Mouse (Mus musculus) liver (tissue): ENCODE measurements around the gene Tulp3.
"Not testable (repeated sequence)": the region's sequence is repeated elsewhere in the genome, so short reads cannot be mapped to it uniquely, and the experiment has no call there.

ENCODE experiments used
- DNase-seq: peaks from one replicate; pipeline ENCODE4 v3.0.0-alpha.2; 2020; ENCODE audit warnings: mixed read lengths

Gene Tulp3

DNA sequence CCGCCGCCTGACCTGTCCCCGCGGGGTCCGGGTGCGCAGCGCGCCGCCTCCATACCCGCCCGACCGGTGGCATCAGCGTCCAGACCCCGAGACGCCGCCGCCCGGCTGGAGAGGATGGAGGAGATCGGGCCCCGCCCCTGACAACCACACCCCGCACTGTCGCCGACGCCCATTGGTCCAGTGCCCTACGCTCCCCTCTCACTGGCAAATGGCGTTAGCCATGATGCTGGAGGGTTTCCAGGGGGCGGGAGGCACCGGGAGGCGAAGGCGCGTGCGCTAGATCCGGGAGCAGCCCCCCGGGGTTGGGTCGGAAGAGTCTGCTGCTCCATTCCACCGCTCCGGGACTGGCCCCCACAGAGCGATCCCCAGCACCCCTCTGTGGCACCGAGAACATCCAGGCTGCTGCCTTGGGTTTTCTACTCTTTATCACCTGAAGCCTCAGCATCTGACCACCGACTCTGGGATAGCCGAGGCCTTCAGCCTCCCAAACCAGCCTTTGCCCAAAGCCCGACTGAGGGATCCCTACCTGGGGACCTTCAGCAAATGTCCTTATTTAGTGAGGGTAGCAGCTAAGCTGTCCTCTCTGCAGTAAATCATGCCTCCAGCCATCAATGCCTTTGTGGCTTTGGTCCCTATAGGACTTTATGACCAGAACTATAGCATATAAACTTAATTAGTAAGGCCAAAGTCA lies at the start of gene Tulp3:
TSS of gene Tulp3 (minus strand) at position 126 of the 691 bp plus-strand sequence.
- DNase-seq = peak; percentile 94

DNA sequence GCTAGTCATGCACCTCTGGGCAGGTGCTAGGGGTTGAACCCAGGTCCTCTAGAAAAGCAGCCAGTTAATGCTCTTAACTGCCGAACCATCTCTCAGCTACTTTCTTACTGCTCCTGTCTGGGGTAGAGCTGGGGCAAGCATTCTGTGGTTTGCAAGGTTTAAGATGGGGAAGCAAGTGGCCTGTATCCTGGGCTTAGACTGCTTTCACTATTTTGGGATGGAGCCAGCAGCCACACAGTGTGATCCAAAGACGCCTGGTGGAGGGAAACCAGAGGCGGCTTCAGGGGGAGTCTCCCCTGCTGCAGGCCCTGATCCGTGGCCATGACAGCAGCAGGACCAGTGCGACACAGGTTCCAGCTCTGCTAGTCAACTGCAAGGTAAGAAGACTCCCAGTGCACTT lies 49.1 kb upstream of the Tulp3 start:
- DNase-seq = no peak

DNA sequence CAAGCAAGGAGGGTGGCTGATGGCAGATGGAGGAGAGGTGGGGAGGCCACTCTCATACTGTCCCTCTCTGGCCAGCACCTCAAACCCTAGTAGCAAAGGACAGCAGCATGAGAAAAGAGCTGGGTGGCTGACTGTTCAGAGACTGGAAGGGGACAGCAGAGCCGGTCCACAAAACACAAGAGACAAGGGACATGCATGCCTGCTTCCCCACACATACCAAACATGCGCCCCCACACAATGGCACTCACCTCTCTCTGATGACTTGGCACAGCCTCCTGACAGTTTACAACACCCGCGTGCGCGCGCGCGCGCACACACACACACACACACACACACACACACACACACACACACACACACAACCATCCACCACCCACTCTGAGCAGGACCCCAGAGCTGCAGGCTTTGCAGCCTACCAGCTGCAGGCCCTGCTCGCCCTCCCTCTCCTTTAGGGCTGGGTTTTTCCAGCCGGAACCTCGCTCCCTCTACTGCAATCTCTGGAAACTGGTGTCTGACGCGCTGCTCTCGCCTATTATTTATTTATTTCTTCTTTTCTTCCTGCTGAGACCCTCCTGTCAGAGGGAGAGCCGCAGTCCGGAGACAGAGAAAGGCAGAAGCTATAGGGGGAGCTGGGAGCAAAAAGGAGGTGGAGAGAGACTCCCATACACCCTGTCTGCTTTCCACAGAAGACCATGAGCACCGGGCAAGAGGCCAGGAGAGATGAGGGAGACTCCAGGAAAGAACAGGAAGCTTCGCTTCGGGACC lies 44.0 kb upstream of the Tulp3 start:
- DNase-seq = peak; percentile 19

DNA sequence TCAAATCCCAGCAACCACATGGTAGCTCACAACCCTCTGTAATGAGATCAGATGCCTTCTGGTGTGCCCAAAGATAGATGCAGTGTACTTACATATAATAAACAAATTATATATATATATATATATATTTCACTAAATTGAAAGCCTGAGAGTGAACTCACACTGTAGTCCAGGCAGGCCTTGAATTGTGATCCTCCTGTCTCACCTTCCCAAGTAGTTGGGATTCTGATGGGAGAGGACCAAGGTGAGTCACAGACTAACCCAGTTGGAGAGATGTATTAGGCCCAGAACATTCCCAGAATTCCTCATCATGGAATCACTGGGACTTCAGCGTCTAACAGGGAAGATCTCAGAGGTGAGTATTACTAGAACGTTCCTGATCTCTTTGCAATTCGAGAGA lies 43.3 kb upstream of the Tulp3 start, which contains the start of gene Nrip2:
TSS of gene Nrip2 (plus strand) at position 301 of the 400 bp plus-strand sequence.
- no peak for DNase-seq

DNA sequence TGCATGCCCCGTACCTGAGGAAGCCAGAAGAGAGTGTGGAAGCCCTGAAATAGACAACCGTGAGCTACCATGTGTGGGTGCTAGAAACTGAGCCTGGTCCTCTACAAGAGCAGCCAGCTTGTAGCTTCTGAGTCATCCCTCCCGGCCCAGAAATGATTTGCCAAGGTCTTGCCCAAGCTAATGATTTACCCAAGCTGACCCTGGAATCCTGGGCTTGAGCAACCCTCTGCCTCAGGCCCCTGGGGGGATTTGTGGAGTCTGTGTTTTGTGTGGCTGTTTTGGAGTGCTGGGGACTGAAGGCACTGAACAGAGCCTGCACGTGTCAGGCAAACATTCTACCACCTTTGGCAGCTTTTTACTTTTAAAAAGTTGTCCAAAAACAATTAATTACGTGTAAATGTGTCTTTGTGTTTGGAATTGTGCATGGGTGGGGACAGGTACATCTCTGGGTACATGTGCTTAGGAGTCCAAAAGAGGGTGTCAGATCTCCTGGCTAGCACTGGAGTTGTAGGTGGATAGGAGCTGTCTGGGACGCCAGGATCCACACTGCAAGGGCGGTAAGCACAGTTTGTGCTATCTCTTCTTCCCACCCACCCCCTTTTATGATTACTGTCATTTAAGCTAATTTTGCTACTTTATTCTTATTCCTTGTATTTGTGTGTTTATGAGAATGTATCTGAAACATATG lies 42.1 kb upstream of the Tulp3 start:
- peak; percentile 42 for DNase-seq

DNA sequence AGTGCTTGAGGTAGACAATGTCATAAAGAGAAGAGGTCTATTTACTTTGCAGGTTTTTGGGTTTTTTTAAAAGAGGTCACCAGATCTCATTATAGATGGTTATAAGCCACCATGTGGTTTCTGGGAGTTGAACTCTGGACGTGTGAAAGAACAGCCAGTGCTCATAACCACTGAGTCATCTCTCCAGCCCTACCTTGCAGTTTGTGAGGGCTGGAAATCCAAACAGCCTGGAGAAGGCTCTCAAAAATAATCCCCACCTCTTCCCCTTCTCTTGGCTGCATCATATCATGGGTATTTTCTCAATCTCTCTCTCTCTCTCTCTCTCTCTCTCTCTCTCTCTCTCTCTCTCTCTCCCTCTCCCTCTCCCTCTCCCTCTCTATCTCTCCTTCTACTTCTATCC lies 35.0 kb upstream of the Tulp3 start:
- DNase-seq = no peak

DNA sequence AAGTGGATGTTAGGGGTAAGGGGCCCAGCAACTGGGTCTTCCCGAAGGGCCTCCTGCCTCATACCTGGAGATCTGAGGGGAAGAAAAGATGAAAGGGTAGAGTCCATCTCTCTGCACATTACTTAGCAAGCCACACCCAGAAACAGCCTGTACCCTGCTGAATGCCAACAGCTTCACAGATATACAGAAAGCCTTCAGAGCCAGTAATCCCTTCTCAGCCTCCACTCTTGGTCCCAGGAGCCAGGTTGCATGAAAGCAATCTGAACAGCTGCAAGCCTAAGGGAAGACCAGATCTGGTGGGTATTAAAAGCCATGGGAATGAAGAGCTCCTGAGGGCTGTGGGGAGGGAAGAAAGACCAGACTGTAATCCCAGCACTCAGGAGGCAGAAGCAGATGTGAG lies 33.5 kb upstream of the Tulp3 start:
- no peak for DNase-seq

DNA sequence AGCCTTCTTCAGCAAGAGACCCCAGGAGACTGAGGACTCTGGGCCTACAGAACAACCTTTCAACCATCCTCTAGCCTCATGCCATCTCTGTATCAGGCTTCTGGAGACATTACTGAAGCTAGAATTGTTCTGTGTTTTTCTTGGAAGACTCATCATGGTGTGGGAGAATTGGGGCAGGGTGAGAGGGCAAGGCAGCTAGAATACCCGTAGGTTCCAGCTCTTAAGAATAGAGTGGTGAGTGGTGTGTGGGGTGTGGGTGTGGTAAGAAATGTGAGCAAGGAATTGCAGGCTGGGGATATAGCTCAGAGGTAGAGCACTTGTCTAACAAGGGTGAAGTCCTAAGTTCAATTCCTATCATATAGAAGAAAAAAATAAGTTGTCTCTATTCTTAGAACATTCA lies 29.4 kb upstream of the Tulp3 start:
- DNase-seq = no peak

DNA sequence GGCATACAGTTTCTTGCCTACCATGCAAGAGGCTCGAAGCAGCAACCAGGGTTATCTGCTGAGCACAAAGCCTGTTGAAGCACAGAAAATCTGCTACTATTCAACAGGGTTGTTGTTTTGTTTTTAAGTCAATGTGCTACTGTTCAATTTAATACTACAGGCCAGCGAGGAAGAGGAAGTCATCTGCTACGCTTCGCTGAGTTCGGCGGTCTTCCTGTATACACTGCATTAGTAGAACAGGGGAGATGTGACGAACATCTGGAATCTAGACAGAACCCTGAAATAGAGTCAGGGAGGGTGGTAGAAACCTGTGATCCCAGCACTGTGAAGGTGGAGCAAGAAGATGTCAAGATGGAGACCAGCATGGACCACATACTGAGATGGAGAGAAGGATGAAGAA lies 28.1 kb upstream of the Tulp3 start:
- no peak for DNase-seq

DNA sequence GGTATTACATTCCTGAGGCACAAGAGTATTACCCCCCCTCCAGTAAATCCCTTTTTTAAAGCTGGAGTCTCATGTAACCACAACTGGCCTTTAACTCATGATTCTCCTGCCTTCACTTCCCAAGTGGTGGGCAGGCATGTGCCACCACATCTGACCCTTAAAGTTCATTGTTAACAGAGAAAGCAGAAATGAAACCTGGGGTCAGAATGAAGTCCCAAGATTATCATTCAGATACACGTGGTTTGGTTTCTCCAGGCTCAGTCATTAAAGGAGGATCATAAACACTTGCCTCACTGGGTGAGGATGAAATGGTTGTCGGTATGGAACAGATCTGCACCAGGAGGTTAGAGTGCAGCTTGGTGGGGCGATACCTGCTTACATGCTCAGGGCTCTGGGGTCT lies 25.6 kb upstream of the Tulp3 start:
- DNase-seq = no peak

DNA sequence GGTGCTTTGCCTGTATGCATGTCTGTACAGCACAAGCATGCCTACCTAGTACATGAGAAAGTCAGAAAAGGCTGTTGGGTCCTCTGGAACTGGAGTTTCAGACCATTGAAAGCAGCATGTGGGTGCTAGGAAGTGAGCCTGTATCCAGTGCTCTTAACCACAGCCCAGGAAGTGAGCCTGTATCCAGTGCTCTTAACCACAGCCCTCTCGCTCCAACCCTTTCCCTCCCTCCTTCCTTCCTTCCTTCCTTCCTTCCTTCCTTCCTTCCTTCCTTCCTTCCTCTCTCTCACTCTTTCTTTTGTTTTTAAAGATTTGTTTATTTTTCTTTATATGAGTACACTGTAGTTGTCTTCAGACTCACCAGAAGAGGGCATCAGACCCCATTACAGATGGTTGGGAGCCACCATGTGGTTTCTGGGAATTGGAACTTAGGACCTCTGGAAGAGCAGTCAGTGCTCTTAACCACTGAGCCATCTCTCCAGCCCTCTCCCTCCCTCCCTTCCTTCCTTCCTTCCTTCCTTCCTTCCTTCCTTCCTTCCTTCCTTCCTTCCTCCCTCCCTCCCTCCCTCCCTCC lies 25.0 kb upstream of the Tulp3 start:
- DNase-seq = not testable (repeated sequence)

DNA sequence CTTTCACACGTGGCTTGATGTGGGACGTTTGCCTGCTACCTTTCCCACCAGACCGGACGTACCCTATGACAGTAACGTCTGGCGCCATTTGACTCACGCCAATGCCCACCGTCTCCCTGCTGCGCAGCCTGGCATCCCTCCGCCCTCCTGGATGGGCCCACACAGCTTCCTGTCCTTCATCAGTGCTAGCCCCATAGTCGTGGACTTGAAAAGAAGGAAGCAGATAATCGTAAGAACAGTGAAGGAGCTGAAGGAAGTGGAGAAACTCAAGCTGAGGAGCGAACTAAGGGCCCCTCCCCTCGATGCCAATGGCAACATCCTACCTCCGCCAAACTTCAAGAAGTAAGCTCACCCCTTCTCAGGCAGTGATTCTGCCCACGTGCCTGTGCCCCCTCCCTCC lies 24.0 kb upstream of the Tulp3 start:
- DNase-seq = no peak

DNA sequence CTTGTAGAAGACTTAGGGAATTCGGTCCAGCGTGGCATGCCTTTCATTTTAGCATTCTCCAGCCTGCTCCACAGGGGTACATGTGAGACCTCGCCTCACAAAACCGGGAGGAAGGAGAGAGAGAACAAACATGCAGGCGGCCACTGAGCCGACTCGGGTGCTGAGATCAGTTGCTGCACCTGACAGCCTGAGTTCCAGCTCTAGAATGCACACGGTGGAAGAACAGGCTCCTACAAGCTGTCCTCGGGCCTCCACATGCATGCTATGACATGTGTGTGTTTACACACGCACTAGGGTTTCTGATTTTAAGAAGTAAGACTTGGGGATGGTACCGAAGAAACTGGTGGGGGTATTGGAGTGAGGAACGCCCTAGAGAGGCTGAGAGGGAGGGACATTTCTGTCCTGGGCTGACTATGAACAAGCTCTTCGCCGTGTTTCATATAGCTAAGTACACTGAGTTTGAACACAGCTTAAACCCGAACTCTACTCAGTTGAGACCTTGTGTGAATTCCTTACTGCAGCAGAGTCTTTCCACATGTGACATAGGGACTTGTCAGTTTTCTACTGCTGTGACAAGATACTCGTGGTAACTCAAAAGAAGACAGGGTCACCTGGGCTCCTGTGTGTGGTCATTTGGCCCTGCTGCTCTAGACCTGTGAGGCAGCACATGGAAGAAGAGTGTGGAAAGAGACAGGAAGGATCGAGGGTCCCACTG lies 20.9 kb upstream of the Tulp3 start:
- no peak for DNase-seq

DNA sequence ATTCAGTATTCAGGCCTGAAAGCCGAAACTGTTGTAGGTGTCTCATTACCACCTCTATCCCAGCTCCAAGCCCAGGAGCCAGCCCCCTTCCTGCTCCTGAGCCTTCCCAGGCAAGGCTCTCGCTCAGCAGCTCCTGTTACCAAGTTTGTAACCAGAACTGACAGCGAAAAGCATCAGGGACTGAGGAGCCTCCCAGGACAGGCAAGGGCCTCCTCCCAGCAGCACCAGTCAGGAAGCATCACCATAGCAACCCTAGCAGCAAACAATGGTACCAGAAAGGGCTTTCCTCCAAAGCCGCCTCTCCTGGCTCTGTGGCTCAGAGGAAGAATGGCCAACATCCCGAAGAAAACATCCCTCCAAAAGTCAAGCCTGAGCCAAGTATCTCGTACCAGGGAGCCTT lies 19.5 kb upstream of the Tulp3 start, which contains the start of the genes Tex52 and Gm44596:
TSS of gene Tex52 (plus strand) at position 265 of the 400 bp plus-strand sequence.
TSS of gene Gm44596 (plus strand) at position 312 of the 400 bp plus-strand sequence.
- DNase-seq = no peak

DNA sequence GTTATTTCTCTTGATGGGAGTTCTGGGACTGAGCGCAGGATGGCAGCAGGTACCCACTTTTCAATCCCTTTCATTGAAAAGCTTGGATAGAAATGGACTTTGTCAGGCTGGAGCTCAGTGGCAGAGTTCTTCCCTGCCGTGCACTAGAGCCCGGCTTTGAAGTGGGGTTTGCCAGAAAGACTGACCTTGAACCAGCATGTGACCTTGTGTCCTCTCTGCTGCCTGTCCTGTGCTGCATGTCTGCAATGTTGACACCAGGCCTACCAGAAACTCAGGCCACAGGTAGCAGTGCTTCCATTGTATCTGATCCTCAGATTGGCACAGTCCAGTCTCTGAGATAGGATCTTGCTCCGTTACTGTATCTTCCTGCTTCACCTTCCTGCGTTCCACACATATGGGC lies 14.4 kb upstream of the Tulp3 start:
- DNase-seq = peak; percentile 20

DNA sequence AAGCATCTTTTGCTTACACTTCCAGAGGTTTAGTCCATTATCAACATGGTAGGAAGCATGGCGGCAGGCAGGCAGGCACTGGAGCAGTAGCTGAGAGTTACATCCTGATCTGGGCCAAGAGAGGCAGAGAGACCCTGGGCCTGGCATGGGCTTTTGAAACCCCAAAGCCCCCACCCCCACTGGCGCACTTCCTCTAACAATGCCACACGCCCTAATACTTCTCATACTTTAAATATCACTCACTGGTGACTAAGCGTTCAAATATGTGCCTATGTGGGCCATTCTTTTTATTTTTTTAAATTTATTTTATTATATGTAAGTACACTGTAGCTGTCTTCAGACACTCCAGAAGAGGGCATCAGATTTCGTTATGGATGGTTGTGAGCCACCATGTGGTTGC lies 10.8 kb upstream of the Tulp3 start:
- no peak for DNase-seq

DNA sequence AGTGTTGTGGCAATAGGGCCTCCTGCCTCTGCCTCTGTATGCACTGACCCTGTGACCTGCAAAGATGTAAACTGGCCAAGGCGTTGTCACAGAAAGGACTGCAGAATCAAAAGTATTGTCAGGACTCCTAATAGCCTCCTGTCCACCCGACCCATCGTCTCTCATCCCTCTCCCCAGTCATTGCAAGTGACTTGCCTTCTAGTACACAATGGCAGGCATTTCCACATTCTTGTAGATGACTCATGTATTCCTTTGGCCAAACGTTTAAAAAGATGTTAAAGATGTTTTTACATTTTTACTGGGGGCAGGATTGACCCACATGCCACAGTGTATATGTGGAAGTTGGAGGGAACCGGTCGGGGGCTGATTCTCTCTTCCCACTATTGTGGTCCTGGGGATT lies 9.1 kb upstream of the Tulp3 start:
- no peak for DNase-seq

DNA sequence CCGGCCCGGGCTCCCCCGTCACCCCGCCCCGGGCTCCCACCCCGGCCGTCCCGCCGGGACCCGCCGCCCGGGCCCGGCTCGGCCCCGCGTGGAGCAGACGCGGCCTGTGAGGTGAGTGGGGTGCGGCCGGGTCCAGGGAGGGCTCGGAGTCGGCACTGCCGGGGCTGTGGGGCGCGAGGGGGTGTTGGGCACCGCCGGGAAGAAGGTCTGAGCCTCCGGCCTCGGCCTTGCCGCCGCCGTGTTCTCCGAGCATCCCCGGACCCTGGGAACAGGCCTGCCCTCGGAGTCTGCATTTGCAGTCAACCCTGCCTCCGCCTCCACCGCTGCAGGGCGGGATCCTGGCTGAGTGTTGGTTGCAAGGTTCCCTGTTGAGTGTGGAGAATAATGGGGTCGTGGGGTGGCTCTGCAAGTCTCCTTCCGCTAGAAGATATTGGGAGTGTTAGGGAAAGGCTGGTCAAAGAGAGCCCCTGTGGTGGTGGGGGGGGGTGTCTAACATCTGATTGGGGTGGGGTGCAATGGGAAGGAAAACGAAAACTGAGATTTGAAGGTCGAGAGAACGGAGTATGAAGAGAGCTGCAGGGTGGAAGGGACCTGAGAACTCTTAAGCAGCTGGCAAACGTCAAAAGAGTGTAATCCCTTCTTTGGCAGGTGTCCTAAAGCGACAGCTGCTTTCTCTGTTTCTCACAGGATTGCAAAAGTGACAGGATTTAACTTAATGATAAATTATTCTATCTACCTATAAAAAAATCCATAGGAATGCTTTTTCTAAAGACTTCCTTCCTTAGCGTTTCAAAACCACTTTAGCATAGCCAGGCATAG lies 7.6 kb upstream of the Tulp3 start:
- peak; percentile 61 for DNase-seq

DNA sequence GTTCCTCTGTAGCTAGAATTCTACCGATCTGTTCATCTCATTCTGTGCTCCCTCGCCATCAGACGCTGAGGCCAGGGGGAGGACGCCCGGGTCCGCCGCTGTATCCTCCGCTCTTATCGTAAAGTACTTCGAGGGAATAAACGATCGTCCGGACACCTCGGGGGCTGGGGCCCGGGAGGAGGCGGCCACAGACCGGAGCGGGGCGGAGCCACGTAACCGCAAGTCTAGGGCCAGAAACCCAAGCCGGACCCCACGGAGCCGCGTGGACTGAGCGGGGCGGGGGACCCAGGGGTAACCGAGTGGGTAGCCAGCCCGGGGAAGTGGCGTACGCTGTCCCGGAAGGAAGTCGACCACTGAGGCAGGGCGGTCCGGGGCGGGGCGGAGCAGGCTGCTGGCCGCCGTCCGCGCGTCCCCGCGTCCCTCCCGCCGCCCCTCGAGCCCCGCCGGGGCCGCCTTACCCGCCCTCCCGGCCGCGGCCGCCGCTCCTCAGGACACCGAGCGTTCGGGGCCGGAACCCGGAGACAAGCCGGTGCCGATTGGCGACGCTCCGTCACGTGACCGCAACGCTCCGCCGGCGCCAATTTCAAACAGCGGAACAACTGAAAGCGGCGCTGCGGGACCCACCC lies 6.8 kb upstream of the Tulp3 start, which contains the start of the genes Rhno1 and Foxm1:
TSS of gene Rhno1 (minus strand) at position 531 of the 626 bp plus-strand sequence.
TSS of gene Foxm1 (plus strand) at position 587 of the 626 bp plus-strand sequence.
- DNase-seq = peak; percentile 92

DNA sequence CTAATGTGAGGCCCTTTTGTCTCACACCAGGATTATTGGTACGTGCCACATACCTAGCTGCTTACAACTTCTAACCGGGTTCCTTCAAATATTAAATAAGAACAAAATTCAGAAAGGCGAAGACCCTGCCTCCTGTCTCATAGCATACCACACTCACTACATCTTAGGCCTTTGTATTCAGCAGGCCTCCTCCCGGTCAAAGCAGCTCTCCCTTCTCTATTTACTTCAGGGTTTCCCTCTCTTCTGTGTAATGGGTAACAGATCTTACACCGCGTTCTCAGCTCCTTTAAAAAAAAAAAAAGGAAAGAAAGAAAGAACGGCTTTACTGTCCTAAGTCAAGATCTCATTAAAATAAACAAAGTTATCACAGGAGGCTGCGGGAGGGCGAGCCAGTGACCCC lies 6.2 kb upstream of the Tulp3 start:
- no peak for DNase-seq

DNA sequence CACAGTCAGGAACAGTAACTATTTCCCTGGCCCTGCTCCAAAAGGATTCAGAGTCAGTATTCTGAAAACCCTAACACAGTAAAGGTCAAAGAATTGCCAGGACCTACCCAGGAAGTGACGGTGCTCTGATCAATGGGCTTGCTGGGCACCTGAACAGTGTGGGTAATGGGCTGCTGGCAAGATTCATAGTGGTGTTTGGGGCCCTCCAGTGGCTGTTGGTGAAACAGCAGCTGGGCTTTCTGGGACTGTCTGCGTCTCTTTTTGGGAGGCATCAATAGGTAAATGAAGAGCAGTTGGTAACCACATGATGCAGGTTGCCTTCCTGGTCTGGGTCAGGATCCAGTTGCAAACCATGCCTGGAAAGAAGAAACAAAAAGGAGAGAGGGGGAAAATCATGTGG lies 3.3 kb upstream of the Tulp3 start:
- DNase-seq = peak; percentile 50
